Mouse (Mus musculus) CH12.LX (cell line): ENCODE results near the gene Zfp287.

Experiments used
- CHD1 ChIP-seq: IDR thresholded peaks from 2 replicates; pipeline ENCODE4 v1.6.1; 2012; ENCODE audit warnings: low read depth, low read length, improper control_type of control experiment, inconsistent platforms
- CTCF ChIP-seq, 2 experiments: IDR thresholded peaks in 1 of 2; conservative IDR thresholded peaks in 1 of 2; 2 replicates each; pipeline ENCODE4 v1.5.1; 2011 to 2012; ENCODE audit warnings: low read depth in 2 of 2, low read length in 2 of 2, improper control_type of control experiment in 1 of 2, inconsistent platforms in 1 of 2, mild to moderate bottlenecking in 1 of 2, moderate library complexity in 1 of 2
- E2F4 ChIP-seq: IDR thresholded peaks from 2 replicates; pipeline ENCODE4 v1.6.1; 2011; ENCODE audit warnings: low read depth, low read length, improper control_type of control experiment; ENCODE audit not compliant: insufficient replicate concordance
- MAX ChIP-seq: IDR thresholded peaks from 2 replicates; pipeline ENCODE4 v1.6.1; 2011; ENCODE audit warnings: low read length, improper control_type of control experiment
- POLR2A ChIP-seq: IDR thresholded peaks from 2 replicates; pipeline ENCODE4 v1.6.1; 2011; ENCODE audit warnings: low read depth, mild to moderate bottlenecking, improper control_type of control experiment, low read length
- RCOR1 ChIP-seq: conservative IDR thresholded peaks from 2 replicates; pipeline ENCODE4 v1.6.1; 2012; ENCODE audit warnings: low read depth, mild to moderate bottlenecking, inconsistent platforms, low read length, improper control_type of control experiment
- ZC3H11A ChIP-seq: IDR thresholded peaks from 2 replicates; pipeline ENCODE4 v1.6.1; 2012; ENCODE audit warnings: low read depth, mild to moderate bottlenecking, inconsistent platforms, low read length, improper control_type of control experiment

GRCm38 (mm10) chr11:62757906-62758305 lies 26.2 kb upstream of the Zfp287 start:
- TF ChIP-seq MAX (no peak), E2F4 (no peak), CTCF (conservative IDR thresholded peaks at IDR 0.05 in 1 of 2, IDR thresholded peaks at IDR 0.05 in 1 of 2; ENCODE audit: low read depth in 2 of 2, low read length in 2 of 2) (no peak), RCOR1 (no peak), CHD1 (no peak), POLR2A (no peak), ZC3H11A (no peak)
